Mouse (Mus musculus): ENCODE results near the gene Rbm17. TPM values are rescaled to one million over a fixed set of nuclear protein-coding genes. Genes with fewer than 3 reads are reported as not detected.

Rbm17 gene
- polyA plus RNA-seq, 1 experiment from 2014 or later = 154 TPM

GRCm38 (mm10) chr2:11579399-11579798 is 24.6 kb downstream of the Rbm17 start:
- 95% methylated on average over 4 of the region's 4 CpGs for WGBS
- no peak overlapping the region for H3K4me2 ChIP-seq

DNA sequence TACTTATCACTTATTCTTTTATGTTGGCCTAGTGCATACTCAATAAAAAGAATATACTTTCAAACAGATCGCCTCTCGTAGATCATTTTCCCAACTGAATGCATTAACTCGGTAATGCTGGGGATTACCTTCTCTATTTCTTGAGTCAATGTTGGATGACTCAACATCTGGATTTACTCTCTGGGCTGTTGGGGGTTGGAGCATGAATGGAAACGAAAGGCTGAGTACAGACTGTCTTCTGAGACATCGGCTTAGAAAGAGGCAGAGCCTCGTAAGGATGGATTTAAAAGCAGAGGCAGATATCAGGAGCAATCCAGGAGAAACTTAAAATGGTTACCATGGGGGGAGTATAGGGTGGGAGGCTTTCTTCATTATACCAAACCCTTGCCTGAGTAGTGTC is 25.8 kb downstream of the Rbm17 start:
- Histone ChIP-seq H3K4me1 (no peaks in the 10 kb centered on the region), H3K4me3 (replicated peaks) (no peak overlapping the region), H3K27me3 (no peaks in the 10 kb centered on the region)

More at GRCm38 (mm10) chr2:11579399-11579798, 24.6 kb downstream of the Rbm17 start:
- Histone ChIP-seq H3K27me3 (no peaks in the 10 kb centered on the region), H3K27ac (no peak overlapping the region), H3K9ac (no peak overlapping the region), H3K4me1 (no peaks in the 10 kb centered on the region), H3K4me3 (replicated peaks) (no peak overlapping the region), H3K9me3 (replicated peaks) (no peaks in the 10 kb centered on the region), H3K36me3 (peaks cover 27% of the 10 kb centered on the region)
- ATAC-seq (replicated peaks; ENCODE audit: low FRiP score) = no peak

GRCm38 (mm10) chr2:11573684-11574083 is 30.3 kb downstream of the Rbm17 start:
- H3K4me2 ChIP-seq = no peak overlapping the region
- ATAC-seq (replicated peaks; ENCODE audit: low FRiP score) = no peak
- no peaks in the 10 kb centered on the region for H3K36me3 ChIP-seq
- 97% methylated on average over 1 of the region's 1 CpGs for WGBS
- no peak overlapping the region for H3K4me3 ChIP-seq (replicated peaks)
- H3K9me3 ChIP-seq (replicated peaks) = no peaks in the 10 kb centered on the region
- H3K27me3 ChIP-seq = no peaks in the 10 kb centered on the region
- no peak overlapping the region for H3K9ac ChIP-seq
- no peaks in the 10 kb centered on the region for H3K4me1 ChIP-seq
- no peak overlapping the region for H3K27ac ChIP-seq

More for the DNA sequence above, 25.8 kb downstream of the Rbm17 start:
- H3K27ac ChIP-seq = no peak overlapping the region
- ATAC-seq (replicated peaks; ENCODE audit: low FRiP score) = no peak
- peaks cover 16% of the 10 kb centered on the region for H3K36me3 ChIP-seq
- no peaks in the 10 kb centered on the region for H3K9me3 ChIP-seq (replicated peaks)
- H3K9ac ChIP-seq = no peak overlapping the region
- WGBS = 80% methylated on average over 6 of the region's 6 CpGs
- no peak overlapping the region for H3K4me2 ChIP-seq

- Histone ChIP-seq H3K9ac (no peak overlapping the region), H3K9me3 (replicated peaks) (no peaks in the 10 kb centered on the region), H3K4me1 (no peaks in the 10 kb centered on the region), H3K4me3 (replicated peaks) (no peak overlapping the region), H3K27ac (no peak overlapping the region), H3K36me3 (no peaks in the 10 kb centered on the region), H3K4me2 (no peak overlapping the region), H3K27me3 (no peaks in the 10 kb centered on the region)
- WGBS = 51% methylated on average over 6 of the region's 6 CpGs
- no peak for ATAC-seq (replicated peaks; ENCODE audit: low FRiP score)
These were observed 32.9 kb downstream of the Rbm17 start for GRCm38 (mm10) chr2:11571004-11571535.

DNA sequence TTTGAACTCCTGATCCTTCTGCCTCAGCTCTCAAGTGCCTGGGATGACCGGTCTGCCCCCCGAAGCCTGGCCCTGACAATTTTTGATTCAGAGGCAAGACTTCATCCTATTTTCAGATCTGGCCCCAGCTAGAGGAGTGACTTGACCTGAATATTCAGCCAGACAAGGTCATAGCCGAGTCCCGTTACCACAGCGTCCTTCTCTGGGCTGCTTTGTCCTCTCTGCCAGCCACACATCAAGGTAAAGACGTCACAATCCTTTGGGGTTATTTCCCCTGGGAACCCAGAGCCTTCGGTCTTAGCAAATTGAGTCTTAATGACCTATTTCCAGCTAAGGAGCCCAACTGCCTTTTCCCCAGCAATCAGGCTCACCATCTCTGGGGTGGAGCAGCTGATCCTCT is 35.5 kb downstream of the Rbm17 start:
- Histone ChIP-seq H3K9me3 (replicated peaks) (no peaks in the 10 kb centered on the region), H3K27ac (no peak overlapping the region), H3K27me3 (no peaks in the 10 kb centered on the region), H3K36me3 (no peaks in the 10 kb centered on the region), H3K9ac (no peak overlapping the region), H3K4me2 (no peak overlapping the region), H3K4me1 (no peaks in the 10 kb centered on the region), H3K4me3 (replicated peaks) (no peak overlapping the region)
- WGBS = 76% methylated on average over 7 of the region's 7 CpGs
- no peak for ATAC-seq (replicated peaks; ENCODE audit: low FRiP score)

GRCm38 (mm10) chr2:11567781-11568362 is 36.1 kb downstream of the Rbm17 start:
- Histone ChIP-seq H3K27me3 (no peaks in the 10 kb centered on the region), H3K4me3 (replicated peaks) (no peak overlapping the region), H3K4me1 (no peaks in the 10 kb centered on the region), H3K9me3 (replicated peaks) (no peaks in the 10 kb centered on the region), H3K27ac (no peak overlapping the region), H3K4me2 (no peak overlapping the region), H3K36me3 (no peaks in the 10 kb centered on the region), H3K9ac (no peak overlapping the region)
- WGBS = 67% methylated on average over 4 of the region's 4 CpGs
- ATAC-seq (replicated peaks; ENCODE audit: low FRiP score) = no peak

DNA sequence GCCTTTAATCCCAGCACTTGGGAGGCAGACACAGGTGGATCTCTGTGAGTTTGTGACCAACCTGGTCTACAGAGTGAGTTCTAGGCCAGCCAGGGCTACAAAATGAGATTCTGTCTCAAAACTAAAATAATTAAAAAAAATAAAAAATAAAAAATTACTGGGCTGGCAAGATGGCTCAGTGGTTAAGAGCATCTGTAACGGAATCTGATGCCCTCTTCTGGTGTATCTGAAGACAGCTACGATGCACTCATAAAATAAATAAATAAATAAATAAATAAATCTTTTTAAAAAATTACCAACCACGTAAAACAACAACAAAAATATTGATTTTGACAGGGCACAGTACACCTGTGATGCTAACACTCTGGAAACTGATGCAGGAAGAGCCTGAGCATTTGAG is 37.1 kb downstream of the Rbm17 start:
- 85% methylated on average over 3 of the region's 3 CpGs for WGBS
- no peak overlapping the region for H3K4me2 ChIP-seq
- no peak overlapping the region for H3K4me3 ChIP-seq (replicated peaks)
- ATAC-seq (replicated peaks; ENCODE audit: low FRiP score) = no peak
- no peaks in the 10 kb centered on the region for H3K9me3 ChIP-seq (replicated peaks)
- H3K4me1 ChIP-seq = no peaks in the 10 kb centered on the region
- no peaks in the 10 kb centered on the region for H3K36me3 ChIP-seq
- H3K27ac ChIP-seq = no peak overlapping the region
- H3K27me3 ChIP-seq = no peaks in the 10 kb centered on the region
- H3K9ac ChIP-seq = no peak overlapping the region

DNA sequence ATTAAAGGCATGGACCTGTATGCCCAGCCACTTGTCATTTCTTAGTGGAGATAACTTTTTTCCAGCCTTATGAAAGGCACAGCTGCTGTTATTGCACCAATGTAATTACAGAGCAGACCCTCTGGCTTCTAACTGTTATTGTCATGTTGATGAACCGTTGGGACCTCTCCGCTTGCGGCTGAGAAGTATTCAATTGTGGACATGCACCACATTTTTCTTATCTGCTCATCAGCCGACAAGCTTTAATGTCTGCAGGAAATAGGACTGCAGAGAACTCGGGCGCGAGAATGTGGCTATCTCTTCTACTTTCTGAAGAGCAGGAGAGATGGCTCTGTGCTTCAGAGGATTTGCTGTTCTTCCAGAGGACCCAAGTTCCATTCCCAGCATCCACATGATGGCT is 37.7 kb downstream of the Rbm17 start:
- 54% methylated on average over 7 of the region's 7 CpGs for WGBS
- H3K4me3 ChIP-seq (replicated peaks) = no peak overlapping the region
- no peaks in the 10 kb centered on the region for H3K27me3 ChIP-seq
- H3K27ac ChIP-seq = no peak overlapping the region
- no peak overlapping the region for H3K4me2 ChIP-seq
- H3K9me3 ChIP-seq (replicated peaks) = no peaks in the 10 kb centered on the region
- H3K4me1 ChIP-seq = no peaks in the 10 kb centered on the region
- H3K9ac ChIP-seq = no peak overlapping the region
- no peak for ATAC-seq (replicated peaks; ENCODE audit: low FRiP score)
- no peaks in the 10 kb centered on the region for H3K36me3 ChIP-seq

DNA sequence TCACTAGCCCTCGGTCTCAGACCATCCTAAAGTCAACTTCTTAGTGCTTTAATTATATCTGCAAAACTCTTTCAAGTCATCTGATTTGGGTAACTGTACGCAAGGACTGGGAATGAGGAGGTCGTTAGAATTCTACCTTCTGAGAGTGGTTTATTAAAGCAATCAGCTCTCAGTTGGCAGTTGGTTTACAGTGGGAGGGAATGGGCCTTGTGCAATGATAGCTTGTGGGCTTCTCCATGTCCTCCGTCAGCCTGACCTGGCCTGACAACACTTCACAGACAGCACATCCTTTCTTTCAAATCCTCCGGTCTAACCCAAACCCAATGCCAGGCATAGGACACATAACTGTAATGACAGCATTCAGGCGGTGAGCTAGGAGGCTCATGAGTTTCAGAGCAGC is 39.2 kb downstream of the Rbm17 start:
- no peaks in the 10 kb centered on the region for H3K36me3 ChIP-seq
- 88% methylated on average over 6 of the region's 6 CpGs for WGBS
- no peak overlapping the region for H3K4me2 ChIP-seq
- no peaks in the 10 kb centered on the region for H3K9me3 ChIP-seq (replicated peaks)
- H3K4me1 ChIP-seq = no peaks in the 10 kb centered on the region
- H3K27me3 ChIP-seq = no peaks in the 10 kb centered on the region
- no peak overlapping the region for H3K27ac ChIP-seq
- no peak for ATAC-seq (replicated peaks; ENCODE audit: low FRiP score)
- H3K4me3 ChIP-seq (replicated peaks) = no peak overlapping the region
- H3K9ac ChIP-seq = no peak overlapping the region

DNA sequence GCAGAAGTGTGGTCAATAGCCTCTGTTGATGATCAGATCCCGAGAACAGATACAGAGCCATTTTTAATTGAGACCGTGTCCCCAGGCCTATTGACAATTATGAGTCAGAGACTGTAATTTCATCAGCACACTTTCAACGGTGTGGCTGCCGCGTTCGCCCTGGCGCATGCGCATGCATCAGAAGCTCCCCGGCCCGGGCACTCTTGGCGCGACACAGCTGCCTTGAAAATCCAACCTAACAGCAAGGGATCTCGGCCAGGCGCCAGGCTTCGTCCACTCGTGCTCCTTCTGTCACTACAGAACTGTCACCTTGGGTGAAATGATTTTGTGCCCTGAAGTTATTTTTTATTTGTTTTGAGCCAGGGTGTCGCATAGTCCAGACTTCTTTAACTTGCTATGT is 40.7 kb downstream of the Rbm17 start:
- Histone ChIP-seq H3K27me3 (no peaks in the 10 kb centered on the region), H3K9me3 (replicated peaks) (no peaks in the 10 kb centered on the region), H3K27ac (no peak overlapping the region), H3K9ac (no peak overlapping the region), H3K4me1 (no peaks in the 10 kb centered on the region), H3K36me3 (no peaks in the 10 kb centered on the region), H3K4me3 (replicated peaks) (no peak overlapping the region), H3K4me2 (no peak overlapping the region)
- 89% methylated on average over 17 of the region's 17 CpGs for WGBS
- no peak for ATAC-seq (replicated peaks; ENCODE audit: low FRiP score)

DNA sequence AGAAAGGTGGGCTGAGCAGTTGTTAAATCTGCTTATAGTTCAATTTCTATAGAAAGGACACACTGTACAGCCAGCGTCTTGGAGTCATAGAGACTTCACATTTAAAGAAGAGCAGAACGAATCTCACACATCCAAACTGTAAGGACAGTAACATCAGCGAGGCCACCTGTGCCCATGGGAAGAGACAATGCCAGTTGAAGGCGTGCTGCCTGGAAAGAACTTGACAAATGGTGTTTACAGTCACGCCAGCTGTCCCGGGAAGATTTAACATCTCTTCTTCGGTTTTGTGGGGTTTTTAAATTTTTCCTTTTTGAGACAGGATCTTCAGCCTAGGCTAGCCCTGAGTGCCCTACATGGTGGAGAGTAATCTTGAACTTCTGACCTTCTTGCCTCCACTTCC is 45.3 kb downstream of the Rbm17 start:
- H3K4me2 ChIP-seq = no peak overlapping the region
- no peak overlapping the region for H3K27ac ChIP-seq
- H3K27me3 ChIP-seq = peaks cover 5% of the 10 kb centered on the region; the same call in 1 of the 2 replicates
- no peaks in the 10 kb centered on the region for H3K36me3 ChIP-seq
- H3K9me3 ChIP-seq (replicated peaks) = no peaks in the 10 kb centered on the region
- 77% methylated on average over 7 of the region's 7 CpGs for WGBS
- peaks cover 5% of the 10 kb centered on the region; the same call in 1 of the 2 replicates for H3K4me1 ChIP-seq
- no peak overlapping the region for H3K4me3 ChIP-seq (replicated peaks)
- H3K9ac ChIP-seq = no peak overlapping the region
- ATAC-seq (replicated peaks; ENCODE audit: low FRiP score) = no peak

GRCm38 (mm10) chr2:11557244-11557643 is 46.7 kb downstream of the Rbm17 start:
- H3K9me3 ChIP-seq (replicated peaks) = no peaks in the 10 kb centered on the region
- no peaks in the 10 kb centered on the region for H3K36me3 ChIP-seq
- H3K9ac ChIP-seq = no peak overlapping the region
- peaks cover 10% of the 10 kb centered on the region; the same call in 1 of the 2 replicates for H3K27me3 ChIP-seq
- H3K4me2 ChIP-seq = no peak overlapping the region
- no peak overlapping the region for H3K27ac ChIP-seq
- no peak overlapping the region for H3K4me3 ChIP-seq (replicated peaks)
- 56% methylated on average over 3 of the region's 3 CpGs for WGBS
- H3K4me1 ChIP-seq = peaks cover 18% of the 10 kb centered on the region
- ATAC-seq (replicated peaks; ENCODE audit: low FRiP score) = no peak

- ATAC-seq (replicated peaks; ENCODE audit: low FRiP score) = no peak
- Histone ChIP-seq H3K27me3 (peaks cover 10% of the 10 kb centered on the region; the same call in 1 of the 2 replicates), H3K27ac (no peak overlapping the region), H3K9ac (no peak overlapping the region), H3K4me1 (peaks cover 20% of the 10 kb centered on the region), H3K4me3 (replicated peaks) (no peak overlapping the region), H3K4me2 (no peak overlapping the region), H3K36me3 (no peaks in the 10 kb centered on the region), H3K9me3 (replicated peaks) (no peaks in the 10 kb centered on the region)
- 71% methylated on average over 6 of the region's 6 CpGs for WGBS
These were observed 48.6 kb downstream of the Rbm17 start for GRCm38 (mm10) chr2:11555316-11555715.
